Mouse (Mus musculus): ENCODE results near the gene Fndc7.
A peak's percentile ranks its signal among the peaks of the same experiment; 100 is the strongest.
"Not testable (repeated sequence)": the region's sequence is repeated elsewhere in the genome, so short reads cannot be mapped to it uniquely, and the experiment has no call there.

The Fndc7 gene

DNA sequence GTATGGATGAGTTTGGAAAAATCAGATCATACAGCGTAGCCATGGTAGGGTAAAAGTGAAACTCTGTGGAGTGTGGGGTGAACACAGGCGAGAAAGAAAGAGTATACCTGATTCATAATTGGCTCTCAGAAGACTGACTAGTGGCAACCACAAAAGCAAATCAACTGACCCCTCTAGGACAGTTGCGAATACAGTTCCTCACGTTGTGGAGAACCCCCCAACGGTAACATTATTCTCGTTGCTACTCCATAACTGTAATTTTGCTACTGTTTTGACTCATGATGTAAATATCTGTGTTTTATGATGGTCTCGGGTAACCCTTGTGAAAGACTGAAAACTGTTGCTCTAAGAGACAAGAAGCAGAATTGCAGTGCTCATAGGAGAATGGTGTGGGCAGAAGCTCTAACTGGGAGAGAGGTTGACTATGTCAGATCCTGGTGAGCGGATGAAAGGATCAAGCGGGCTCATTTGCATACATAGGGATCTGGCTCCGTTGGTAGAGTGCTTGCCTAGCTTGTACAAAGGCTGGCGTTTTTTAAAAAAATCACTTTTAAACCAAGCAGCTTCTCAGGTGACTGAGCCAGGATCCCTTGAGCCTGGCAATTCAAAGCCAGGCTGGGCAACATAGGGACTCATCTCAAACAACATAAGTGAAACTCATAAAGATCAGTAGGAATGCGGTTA lies 2.7 kb downstream of the Fndc7 start:
- DNase-seq (ENCODE audit: low spot score), result no peak

DNA sequence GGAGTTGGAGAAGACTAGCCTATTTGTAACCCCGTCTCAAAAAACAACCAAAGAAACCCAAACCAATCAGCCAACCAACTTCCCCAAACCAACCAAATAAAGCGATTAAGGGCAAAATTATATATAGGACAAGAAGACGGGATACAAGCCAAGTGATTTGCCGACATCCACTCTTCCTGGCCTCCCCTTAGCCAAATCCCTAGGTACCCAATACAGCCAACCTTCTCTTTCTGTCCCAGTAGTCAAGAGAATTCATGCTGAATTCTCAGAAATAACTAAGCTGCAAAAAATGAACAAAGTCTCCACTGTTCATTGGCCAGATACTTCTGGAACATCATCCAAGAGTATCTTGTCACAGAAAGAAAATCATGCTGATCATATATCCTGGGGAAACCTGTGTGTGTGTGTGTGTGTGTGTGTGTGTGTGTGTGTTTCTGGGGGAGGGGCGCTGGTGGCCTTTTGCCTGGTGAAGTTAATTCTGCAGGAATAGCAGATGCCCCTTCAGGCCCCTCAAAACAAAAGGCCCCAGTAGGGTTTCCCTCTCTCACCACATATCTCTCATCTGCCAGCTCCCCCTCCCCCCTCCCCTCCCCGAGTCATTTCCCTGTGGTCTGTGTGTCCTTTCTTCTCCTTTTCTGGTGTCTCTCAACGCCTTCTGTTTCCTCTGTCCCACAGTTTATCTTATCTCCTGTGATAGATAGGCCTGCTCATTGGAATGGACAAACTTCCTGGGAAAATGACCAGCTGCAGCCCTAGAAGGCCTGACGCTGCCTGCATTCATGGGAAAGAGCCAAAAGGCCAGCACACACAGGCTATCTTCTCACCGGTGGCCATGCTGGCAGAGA lies 3.9 kb downstream of the Fndc7 start:
- no peak for DNase-seq (ENCODE audit: low spot score)

DNA sequence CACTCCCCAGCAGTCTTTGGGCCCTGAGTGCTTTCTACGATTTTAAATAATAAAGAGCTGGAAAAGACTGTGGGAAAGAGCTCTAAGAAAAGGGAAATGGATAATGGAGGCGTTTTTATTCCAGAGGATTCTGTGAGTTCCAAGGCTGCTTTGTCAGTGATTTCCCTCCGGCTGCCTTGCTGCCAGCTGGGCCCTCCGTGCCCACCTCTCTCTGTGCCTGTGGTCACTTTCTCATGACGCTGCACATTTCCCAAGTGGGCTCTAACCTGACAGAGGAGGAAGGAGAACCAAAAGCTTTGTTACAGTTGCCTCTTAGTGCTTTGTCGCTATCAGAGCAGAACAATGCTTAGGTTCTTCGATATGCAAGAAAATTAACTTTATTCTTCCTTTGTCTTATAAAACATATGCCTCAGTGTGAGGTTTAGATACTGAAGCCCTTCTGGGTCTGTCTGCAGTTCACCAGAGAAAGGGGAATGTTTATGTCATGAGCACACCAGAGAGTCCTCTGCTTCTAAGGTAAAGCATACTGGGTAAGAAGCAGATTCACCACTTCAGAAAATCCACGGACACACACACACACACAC lies 5.0 kb downstream of the Fndc7 start:
- no peak for DNase-seq (ENCODE audit: low spot score)

DNA sequence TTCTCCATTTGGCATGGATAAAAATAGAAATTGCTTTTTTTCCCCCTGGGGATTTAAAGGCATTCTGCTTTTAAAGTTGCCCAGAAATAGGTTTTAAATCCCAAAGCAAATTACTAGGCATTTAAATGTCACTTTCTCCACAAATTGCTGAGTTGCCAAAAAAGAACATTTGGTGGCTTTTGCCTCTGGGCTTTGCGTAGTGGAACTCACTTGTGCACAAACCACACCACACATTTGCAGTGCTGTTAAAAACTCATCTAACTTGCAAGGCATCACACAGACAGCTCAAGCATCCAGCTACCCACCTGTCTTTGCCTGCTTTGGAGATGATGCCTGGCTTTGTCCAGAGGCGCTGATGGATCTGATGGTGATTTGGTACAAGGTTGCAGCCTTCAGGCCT lies 6.7 kb downstream of the Fndc7 start:
- no peak for DNase-seq (ENCODE audit: low spot score)

DNA sequence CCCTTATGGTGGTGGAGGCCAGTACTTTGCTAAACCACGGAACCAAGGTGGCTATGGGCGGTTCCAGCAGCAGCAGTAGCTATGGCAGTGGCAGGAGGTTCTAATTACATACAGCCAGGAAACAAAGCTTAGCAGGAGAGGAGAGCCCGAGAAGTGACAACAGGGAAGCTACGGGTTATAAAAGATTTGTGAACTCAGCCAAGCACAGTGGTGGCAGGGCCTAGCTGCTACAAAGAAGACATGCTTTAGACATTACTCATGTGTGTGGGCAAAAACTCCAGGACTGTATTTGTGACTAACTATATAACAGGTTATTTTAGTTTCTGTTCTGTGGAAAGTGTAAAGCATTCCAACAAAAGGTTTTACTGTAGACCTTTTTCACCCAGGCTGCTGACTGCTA lies 7.9 kb downstream of the Fndc7 start:
- not testable (repeated sequence) for DNase-seq (ENCODE audit: low spot score)

DNA sequence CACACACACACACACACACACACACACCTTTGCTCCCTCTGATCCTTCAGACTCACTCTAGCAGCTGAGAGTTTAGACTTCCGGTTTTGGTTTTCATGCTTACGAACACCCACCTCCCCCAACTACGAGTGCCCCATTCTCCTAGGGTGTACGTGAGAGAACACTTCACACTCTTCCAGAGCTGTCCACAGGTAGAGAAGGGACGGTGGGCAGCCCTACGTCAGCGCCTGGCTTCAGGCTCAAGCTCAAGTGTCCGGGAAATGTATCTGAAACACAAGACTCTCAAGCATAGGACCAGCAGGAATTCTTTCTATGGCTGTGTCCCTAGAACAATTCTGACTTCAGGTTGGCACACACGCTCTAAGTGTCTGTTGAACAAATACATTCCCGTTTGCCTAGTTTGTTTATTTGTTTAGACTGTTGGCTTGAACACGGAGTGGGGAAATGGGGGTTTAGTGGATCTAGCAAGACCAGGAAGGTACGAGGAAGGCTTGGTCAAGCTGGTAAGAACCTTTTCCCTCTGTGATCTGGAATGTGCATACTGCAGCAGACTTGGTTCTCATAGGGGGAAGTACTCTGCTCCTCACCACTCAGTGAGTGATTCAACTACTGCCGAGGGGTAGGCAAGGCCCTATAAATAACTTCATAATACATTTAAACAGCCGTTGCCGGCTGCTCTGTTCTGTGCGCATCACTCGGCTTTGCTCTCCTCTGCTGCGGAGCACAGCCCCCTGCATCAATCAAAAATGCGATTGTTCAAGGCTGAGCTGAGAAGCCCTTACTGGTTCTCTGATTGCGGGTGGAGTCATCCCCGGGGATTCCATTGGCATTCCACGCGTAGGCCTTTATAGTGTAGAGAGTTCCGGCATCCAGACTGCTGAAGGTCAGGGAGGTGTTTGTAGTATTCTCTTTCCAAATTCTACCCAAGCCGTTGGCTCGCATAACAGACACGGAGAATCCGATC lies 9.0 kb downstream of the Fndc7 start:
- peak; percentile 22 for DNase-seq (ENCODE audit: low spot score)

DNA sequence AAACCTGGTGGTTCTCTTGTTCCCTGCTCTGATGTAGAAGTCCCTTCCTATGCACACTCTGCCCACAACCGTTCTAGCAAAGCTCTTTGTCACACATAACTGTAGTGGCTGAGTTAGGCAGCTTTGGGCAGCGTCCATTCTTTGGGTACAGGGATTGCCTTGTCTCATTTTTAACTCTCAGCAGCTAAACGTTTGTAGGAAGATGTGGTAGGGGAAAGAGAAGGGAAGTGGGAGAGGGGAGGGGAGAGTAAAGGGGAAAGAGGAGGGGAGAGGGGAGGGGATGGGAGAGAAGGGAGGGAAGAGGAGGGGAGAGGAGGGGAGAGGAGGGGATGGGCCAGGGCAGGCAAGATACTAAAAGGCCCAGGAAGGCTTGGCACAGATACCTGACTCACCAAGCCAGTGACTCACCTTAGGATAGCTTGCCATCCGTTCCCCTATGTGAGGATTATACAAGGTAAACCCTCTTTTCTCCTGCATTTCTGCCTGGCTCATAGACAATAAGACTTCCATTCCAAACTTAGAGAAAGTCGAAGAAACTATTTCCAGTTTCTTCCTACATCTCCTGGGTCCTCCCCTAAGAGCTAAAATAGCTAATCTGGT lies 9.9 kb downstream of the Fndc7 start:
- no peak for DNase-seq (ENCODE audit: low spot score)

DNA sequence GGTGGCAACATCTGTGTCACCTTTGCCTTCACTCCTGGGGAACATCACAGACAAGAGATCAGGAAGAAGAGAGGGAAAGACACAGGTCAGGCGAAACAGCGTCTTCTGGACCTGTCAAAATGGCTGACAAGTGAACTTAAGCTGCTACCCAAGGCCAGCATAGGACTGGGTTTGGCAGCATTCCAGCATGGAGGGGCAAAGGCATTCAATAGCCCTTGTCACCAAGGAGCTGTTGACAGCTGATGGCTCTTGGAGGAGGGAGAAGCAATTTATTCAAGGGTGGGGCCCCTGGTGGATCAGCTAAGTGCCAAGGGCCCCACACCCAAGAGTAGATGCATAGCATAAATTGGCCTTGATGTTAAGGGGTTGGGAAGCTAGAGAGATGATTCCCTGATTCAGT lies 10.7 kb downstream of the Fndc7 start:
- DNase-seq (ENCODE audit: low spot score), result no peak

DNA sequence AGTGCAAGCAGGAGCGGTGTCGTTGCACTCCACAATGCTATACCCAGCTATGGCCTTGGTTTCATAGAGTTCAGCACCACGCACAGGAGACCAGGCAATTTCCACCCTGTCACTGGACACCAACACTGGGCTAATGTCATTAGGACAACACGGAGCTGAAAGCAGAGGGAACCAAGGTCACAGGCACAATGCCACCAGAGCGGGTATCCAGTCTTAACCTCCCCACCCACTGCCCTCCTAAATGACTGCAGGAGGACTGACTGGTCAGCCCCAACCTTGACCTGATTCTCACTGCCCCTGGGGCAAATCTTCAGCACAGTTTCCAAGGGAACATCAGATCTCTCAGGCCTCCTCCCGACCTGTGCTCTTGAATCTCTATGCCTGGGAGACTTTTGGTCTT lies 19.2 kb downstream of the Fndc7 start:
- no peak for DNase-seq (ENCODE audit: low spot score)

DNA sequence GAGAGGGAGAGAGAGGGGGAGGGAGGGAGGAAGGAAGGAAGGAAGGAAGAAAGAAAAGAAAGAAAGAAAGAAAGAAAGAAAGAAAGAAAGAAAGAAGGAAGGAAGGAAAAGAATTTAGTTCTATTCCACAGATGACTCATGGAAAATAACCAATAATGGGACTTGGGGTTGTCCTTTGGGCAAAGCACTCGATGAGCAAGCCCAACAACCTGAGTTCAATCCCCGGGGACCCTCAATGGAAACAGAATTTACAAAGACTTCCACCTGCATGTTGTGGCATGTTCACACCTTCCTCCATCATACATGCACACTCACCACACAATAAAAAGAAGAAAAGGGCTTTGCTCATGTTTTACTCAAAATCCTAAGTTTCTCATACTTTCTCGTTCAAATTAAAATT lies 22.4 kb downstream of the Fndc7 start:
- DNase-seq (ENCODE audit: low spot score), result no peak

DNA sequence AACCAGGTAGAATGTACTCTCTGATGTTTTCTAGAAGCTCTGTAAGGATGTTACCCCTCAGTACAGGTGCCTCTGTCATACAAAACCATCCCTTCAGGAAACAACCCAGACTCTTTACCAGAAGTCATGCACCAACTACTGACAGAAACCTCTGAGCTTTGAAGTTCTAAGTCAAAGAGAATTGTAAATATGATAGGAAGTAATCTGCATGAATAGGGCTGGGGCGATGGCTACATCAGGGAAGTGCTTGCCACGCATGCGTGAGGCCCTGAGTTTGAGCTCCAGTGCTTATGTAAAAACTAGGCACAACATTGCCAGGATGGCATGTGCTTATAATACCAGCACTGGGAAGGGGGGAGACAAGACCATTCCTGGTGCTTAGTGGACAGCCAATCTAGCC lies 24.1 kb downstream of the Fndc7 start:
- no peak for DNase-seq (ENCODE audit: low spot score)

DNA sequence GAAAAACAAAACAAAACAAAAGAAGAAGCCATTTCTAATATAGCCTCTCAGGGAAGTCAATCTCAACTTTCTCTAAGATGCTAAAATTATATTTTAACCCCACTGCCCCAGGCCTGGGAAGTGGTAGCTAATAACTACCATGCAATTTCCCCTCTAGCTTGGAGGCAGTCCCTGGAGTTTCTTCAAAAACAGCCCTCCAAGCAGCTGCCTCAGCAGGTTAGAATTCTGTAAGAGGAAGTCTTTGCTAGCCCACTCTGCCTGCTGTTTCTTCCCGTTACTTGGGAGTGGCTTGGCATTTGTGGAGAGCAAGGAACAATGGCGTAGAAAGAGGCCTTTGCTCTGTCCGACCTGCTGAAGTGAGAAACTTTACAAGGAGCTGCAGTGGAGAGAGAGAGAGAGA lies 24.7 kb downstream of the Fndc7 start:
- no peak for DNase-seq (ENCODE audit: low spot score)

DNA sequence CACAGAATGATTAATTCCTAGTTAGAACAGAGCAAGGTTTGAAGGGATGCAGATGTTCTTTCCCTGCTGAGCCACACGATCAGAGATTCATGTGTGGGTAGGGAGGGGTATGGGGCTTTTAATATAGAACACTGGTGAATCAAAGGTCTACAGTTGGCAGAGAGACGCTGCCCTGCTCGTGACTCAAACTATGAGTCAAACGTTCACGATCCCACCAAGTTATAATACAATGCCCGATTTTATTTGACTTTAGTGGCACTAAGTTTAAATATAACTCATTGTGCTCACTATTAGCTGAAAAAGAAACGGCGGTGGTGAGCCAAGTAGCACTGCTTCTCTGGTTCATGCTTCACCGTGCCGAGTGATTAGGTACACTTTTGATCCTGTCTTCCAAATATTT lies 26.7 kb downstream of the Fndc7 start:
- no peak for DNase-seq (ENCODE audit: low spot score)

DNA sequence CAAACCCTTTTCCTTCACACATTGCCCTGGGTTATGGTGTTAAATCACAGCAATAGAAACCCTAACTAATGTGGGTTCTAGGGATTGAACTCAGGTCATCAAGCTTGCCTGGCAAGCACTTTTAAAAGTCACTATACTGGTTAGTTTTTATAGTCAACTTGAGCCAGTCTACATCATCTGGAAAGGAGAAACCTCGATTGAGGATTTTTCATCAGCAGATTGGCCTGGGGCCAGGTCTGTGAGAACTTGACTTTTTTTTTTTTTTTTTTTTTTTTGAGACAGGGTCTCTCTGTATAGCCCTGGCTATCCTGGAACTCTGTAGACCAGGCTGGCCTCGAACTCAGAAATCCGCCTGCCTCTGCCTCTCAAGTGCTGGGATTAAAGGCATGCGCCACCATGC lies 27.5 kb downstream of the Fndc7 start:
- DNase-seq (ENCODE audit: low spot score), result not testable (repeated sequence)

DNA sequence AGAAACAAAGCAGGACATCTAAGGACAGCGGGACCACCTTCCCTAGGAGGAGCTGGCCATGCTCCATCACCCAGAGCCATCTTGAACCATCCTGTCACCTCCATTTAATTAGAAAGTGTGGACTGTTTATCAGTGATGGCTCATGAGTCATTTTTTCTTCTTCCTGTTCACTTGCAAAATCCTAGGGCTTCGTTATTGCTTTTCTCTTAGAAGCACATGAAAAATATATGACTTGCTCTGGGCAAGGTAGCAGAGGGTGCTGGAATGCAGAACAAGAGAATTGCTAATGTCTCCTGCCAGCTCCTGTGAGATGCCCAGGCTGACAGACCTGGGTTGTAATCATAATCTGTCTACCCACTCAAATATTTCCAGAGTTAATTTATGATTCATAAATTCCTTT lies 29.0 kb downstream of the Fndc7 start:
- no peak for DNase-seq (ENCODE audit: low spot score)

DNA sequence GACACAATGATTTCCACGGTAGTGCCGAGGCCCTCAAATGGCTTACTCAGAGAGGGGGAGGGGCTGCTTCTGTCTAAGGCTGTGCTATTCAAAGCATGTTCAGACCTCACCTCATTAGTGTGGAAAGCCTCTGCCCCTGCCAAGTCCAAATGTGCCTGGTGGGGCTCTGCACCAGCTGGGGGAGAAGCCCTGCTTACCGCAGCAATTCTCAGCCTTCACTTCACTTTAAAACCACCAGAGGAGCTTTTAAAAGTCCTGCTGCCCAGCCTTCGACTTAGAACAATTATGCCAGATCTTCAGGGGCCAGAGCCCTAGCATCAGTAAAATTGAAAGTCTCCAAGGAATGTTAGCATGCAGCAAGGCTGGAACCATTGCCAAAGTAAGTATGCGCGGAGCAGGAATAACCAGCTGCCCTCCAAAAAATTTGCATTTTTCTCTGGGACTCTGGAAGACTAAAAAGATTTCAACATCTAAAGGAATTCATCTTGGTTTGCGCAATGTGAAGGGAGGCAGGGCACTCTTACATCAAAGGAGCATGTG lies 31.5 kb downstream of the Fndc7 start:
- DNase-seq (ENCODE audit: low spot score), result no peak

DNA sequence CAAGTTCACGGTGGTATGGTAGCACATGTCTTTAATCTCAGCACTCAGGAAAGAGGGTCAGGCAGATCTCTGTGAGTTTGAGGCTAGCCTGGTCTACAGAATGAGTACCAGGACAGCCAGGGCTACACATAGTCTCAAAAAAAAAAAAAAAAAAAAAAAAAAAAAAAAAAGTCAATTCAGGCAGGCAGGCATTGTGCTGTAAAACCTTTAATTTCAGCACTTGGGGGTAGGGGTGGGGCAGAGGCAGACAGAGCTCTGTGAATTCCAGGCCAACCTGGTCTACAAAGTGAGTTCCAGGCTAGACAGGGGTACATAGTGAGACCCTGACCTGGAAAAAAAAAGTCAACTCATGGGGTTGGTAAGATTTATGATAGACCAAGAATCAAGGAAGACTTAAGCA lies 32.1 kb downstream of the Fndc7 start:
- DNase-seq (ENCODE audit: low spot score), result no peak

DNA sequence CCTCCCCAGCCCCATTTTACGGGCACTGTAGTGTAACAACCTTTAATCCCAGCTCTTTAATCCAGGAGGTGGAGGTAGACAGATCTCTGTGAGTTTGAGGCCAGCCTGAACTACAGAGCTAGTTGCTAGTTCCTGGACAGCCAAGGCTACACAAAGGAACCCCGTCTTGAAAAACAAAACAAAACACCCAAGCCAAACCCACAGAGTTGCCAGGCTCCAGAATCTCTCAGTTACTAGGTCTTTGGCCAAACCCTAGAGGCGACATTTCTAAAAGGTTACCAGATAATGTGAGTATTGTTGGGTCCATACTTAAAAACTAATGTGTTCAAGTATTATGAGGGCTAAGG lies 32.7 kb downstream of the Fndc7 start:
- DNase-seq (ENCODE audit: low spot score), result no peak

DNA sequence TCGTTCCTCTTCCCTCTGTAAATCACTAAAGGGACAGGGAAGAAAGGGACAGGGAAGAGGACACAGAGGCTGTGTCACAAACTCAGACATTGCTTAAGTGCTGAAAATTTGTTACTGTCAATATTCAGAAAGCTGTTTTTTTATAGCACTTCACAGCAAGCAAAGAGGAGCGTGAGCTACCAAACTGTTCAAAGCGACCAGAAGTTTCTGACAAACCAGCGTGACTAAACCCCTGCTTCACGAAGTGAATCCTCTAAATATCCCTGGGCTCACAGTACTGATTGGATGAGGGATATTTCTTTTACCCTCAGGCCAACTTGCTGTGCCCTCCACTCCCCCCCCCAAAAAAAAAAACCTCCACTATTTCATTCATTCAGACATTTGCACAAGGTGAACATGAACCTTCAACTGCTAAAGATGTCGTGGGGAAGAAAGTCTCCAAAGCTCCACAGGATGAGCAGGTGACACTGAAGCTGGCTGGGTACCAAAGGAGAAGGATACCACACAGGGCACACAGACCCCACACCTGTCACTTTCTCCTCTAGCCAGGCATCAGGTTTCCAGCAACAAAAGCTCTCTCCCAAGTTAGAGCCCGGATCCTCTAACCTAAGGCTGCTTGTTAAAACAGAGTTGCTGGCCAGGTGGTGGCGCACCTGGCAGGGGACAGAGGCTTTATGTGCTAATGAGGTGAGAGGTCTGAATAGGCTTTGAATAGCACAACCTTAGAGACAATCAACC lies 33.3 kb downstream of the Fndc7 start:
- no peak for DNase-seq (ENCODE audit: low spot score)

DNA sequence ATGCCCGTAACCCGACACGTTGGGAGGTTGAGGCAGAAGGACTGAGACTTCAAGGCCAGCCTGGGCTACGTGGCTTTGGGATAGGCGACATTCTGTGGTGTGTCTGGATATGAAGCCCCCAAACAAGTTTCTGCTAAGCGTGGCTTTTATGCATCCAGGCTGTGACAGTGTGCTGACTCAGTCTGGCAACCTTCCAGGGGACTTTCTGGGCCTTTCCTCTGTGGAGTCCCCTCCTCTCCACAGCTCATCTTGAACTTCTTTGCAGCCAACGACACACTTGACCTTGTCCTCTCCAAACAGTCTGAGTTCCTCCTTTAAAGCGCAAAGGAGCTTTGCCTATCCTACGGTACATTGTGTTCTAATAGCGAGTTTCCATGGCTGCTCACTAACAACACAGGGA lies 33.9 kb downstream of the Fndc7 start:
- no peak for DNase-seq (ENCODE audit: low spot score)

DNA sequence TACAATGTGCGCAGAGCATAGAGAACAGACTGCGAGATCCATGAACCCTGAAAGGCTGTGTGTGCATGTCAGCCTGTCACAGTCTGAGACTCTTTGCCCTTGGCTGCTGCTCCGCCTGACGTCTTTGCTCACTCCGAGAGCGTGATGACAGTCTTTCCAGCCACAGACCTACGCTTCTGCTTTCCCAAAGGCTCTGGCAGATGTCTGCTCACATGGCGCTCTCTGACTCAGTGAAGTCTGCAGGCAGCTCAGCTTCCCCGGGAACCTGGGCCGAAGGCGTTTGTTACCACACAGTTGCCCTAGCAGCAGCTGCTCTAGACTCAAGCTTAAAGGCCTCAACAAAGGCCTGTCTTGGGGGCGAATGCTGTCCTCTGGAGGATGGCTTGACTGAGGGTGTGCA lies 34.4 kb downstream of the Fndc7 start:
- peak; percentile 85 for DNase-seq (ENCODE audit: low spot score)
